Mouse (Mus musculus): ENCODE results near the gene Ptpn20. TPM values are rescaled to one million over a fixed set of nuclear protein-coding genes. Genes with fewer than 3 reads are reported as not detected.

Ptpn20 gene
- 0.04 TPM in 2 replicates for polyA plus RNA-seq (2015; fragmentation: Nextera tagmentation; extraction: Ambion mirVana)

DNA sequence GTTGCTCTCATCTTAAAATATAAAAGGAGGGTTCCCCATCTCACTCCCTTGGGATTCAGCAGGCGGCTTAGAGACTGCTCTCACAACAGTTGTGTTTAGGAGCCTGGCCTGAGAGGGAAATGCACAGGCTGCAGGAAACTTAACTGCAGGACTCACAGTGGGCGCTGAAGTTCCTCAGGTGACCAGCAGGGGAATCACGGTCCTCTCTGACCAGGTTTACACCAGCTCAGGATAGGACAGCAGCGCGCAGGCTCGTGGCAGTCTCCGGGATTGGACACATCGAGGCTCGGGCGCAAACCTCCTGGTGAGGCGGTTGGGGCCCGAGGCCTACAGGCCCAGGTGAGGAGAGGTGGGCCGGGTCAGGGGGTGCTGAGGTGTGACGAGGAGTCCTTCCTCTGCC is at the start of gene Ptpn20:
Ptpn20 (plus strand) TSS at position 257 of the 400 bp plus-strand sequence.
- no peak for ATAC-seq
- H3K9me3 ChIP-seq (ENCODE audit: control insufficient read depth) = no peaks in the 10 kb centered on the region
- 77% methylated on average over 14 of the region's 14 CpGs for WGBS
- peak; percentile 52 for TF ChIP-seq CTCF (IDR thresholded peaks at IDR 0.05; ENCODE audit: low read depth)
- no peak within 1 kb of the TSS for H3K4me3 ChIP-seq (ENCODE audit: low read depth, low read length)
- H3K4me1 ChIP-seq (replicated peaks; ENCODE audit: control insufficient read depth, insufficient read depth, low read length) = no peaks in the 10 kb centered on the region
- H3K27me3 ChIP-seq (replicated peaks; ENCODE audit: control insufficient read depth, insufficient read depth, low read length) = no peaks in the 10 kb centered on the region
- no peak within 1 kb of the TSS for H3K9ac ChIP-seq (ENCODE audit: low read depth, low read length)
- no peaks in the 10 kb centered on the region for H3K36me3 ChIP-seq (ENCODE audit: control insufficient read depth, insufficient read depth)
- H3K4me2 ChIP-seq (replicated peaks; ENCODE audit: low read depth) = no peak within 1 kb of the TSS
- no peak within 1 kb of the TSS for H3K27ac ChIP-seq (ENCODE audit: low read depth, low read length)

DNA sequence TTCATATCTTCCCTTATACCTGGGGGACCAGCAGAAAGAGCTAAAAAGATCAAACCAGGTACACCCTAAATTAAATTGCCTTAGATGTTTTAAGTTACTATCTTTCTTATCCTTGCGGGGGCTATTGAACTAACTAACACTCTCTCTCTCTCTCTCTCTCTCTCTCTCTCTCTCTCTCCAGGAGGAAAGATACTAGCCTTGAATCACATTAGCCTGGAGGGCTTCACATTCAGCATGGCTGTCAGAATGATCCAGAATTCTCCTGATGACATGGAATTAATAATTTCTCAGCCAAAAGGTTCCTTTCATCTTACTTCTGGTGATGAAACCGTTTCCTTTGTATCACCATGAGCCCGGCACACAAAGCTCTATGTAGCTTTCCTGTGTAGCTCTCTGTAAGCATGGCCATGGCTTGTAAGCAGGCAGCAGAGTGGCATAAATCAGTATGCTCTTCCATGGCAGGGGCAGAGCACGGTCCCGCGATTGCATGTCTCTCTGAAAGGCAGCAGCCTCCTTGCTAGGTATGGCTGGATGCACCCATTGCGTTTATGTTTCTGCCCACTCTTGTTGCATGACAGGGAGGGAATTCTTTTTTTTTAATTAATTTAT is 49.3 kb upstream of the Ptpn20 start:
- Histone ChIP-seq H3K4me3 (ENCODE audit: low read depth, low read length) (no peak overlapping the region), H3K36me3 (ENCODE audit: control insufficient read depth, insufficient read depth) (no peaks in the 10 kb centered on the region), H3K4me1 (replicated peaks; ENCODE audit: control insufficient read depth, insufficient read depth, low read length) (no peaks in the 10 kb centered on the region), H3K9ac (ENCODE audit: low read depth, low read length) (no peak overlapping the region), H3K9me3 (ENCODE audit: control insufficient read depth) (no peaks in the 10 kb centered on the region), H3K27me3 (replicated peaks; ENCODE audit: control insufficient read depth, insufficient read depth, low read length) (no peaks in the 10 kb centered on the region), H3K4me2 (replicated peaks; ENCODE audit: low read depth) (no peak overlapping the region), H3K27ac (ENCODE audit: low read depth, low read length) (no peak overlapping the region)
- no peak for TF ChIP-seq CTCF (IDR thresholded peaks at IDR 0.05; ENCODE audit: low read depth)
- 82% methylated on average over 7 of the region's 7 CpGs for WGBS
- no peak for ATAC-seq

DNA sequence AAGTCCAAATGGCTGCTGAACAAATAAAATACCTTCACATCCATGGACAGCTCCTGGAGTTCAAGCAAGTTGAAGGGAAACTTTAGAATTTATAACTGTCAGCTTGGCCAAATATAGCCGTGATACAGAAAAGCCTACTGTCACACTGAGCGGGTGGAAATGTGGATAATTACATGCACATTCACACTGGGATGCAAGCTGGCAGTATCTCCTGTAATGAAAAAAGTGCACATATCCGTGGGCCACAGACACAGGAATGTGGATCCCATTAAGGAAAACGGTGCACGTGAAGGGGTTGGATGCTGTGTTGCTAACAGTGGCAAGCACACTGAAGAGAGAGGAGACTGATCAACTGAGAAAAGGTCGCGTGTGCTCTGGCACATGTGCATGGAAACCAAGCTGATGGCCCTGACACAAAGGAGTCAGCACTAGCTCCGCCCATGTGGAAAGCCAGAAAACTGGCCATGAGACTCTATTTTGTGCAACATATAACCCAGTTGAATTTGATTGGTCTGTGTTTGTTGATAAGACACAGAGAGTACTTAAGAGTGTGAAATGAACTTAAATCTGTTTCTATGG is 43.4 kb upstream of the Ptpn20 start:
- no peak overlapping the region for H3K27ac ChIP-seq (ENCODE audit: low read depth, low read length)
- no peaks in the 10 kb centered on the region for H3K4me1 ChIP-seq (replicated peaks; ENCODE audit: control insufficient read depth, insufficient read depth, low read length)
- H3K4me2 ChIP-seq (replicated peaks; ENCODE audit: low read depth) = no peak overlapping the region
- no peaks in the 10 kb centered on the region for H3K36me3 ChIP-seq (ENCODE audit: control insufficient read depth, insufficient read depth)
- H3K9ac ChIP-seq (ENCODE audit: low read depth, low read length) = no peak overlapping the region
- no peaks in the 10 kb centered on the region for H3K9me3 ChIP-seq (ENCODE audit: control insufficient read depth)
- no peak for TF ChIP-seq CTCF (IDR thresholded peaks at IDR 0.05; ENCODE audit: low read depth)
- no peaks in the 10 kb centered on the region for H3K27me3 ChIP-seq (replicated peaks; ENCODE audit: control insufficient read depth, insufficient read depth, low read length)
- WGBS = 75% methylated on average over 8 of the region's 8 CpGs
- H3K4me3 ChIP-seq (ENCODE audit: low read depth, low read length) = no peak overlapping the region
- no peak for ATAC-seq

GRCm38 (mm10) chr14:33548650-33549049 is 40.4 kb upstream of the Ptpn20 start:
- H3K4me1 ChIP-seq (replicated peaks; ENCODE audit: control insufficient read depth, insufficient read depth, low read length) = no peaks in the 10 kb centered on the region
- H3K9me3 ChIP-seq (ENCODE audit: control insufficient read depth) = no peaks in the 10 kb centered on the region
- H3K27ac ChIP-seq (ENCODE audit: low read depth, low read length) = no peak overlapping the region
- H3K4me3 ChIP-seq (ENCODE audit: low read depth, low read length) = no peak overlapping the region
- no peaks in the 10 kb centered on the region for H3K36me3 ChIP-seq (ENCODE audit: control insufficient read depth, insufficient read depth)
- 65% methylated on average over 3 of the region's 3 CpGs for WGBS
- no peak for TF ChIP-seq CTCF (IDR thresholded peaks at IDR 0.05; ENCODE audit: low read depth)
- no peak overlapping the region for H3K4me2 ChIP-seq (replicated peaks; ENCODE audit: low read depth)
- ATAC-seq = no peak
- H3K27me3 ChIP-seq (replicated peaks; ENCODE audit: control insufficient read depth, insufficient read depth, low read length) = no peaks in the 10 kb centered on the region
- no peak overlapping the region for H3K9ac ChIP-seq (ENCODE audit: low read depth, low read length)

- Histone ChIP-seq H3K9ac (ENCODE audit: low read depth, low read length) (no peak overlapping the region), H3K36me3 (ENCODE audit: control insufficient read depth, insufficient read depth) (no peaks in the 10 kb centered on the region), H3K4me2 (replicated peaks; ENCODE audit: low read depth) (no peak overlapping the region), H3K9me3 (ENCODE audit: control insufficient read depth) (no peaks in the 10 kb centered on the region), H3K27ac (ENCODE audit: low read depth, low read length) (no peak overlapping the region), H3K4me1 (replicated peaks; ENCODE audit: control insufficient read depth, insufficient read depth, low read length) (no peaks in the 10 kb centered on the region), H3K4me3 (ENCODE audit: low read depth, low read length) (no peak overlapping the region), H3K27me3 (replicated peaks; ENCODE audit: control insufficient read depth, insufficient read depth, low read length) (no peaks in the 10 kb centered on the region)
- WGBS = 61% methylated on average over 6 of the region's 6 CpGs
- TF ChIP-seq CTCF (IDR thresholded peaks at IDR 0.05; ENCODE audit: low read depth) = no peak
- ATAC-seq = no peak
Observed at GRCm38 (mm10) chr14:33549856-33550255, 39.2 kb upstream of the Ptpn20 start.

DNA sequence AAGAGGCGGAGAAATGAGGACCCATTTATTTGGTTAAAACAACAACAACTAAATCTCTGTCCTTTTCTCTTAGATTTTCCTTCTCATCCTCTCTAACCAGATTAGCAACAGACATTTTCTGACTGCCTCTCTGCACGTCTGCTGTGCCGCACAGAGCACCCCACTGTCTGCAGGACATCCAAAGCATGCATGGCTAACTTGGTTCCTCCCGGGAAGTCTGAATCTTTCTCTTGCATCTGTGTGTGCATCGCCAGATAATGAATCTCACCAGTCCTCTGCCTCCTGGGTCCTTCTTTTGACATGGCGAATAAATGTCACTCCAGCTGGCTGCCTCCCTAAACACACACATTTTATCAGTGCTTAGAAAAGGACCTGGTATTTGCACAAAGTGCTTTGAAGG is 18.3 kb upstream of the Ptpn20 start:
- no peak overlapping the region for H3K4me3 ChIP-seq (ENCODE audit: low read depth, low read length)
- H3K27ac ChIP-seq (ENCODE audit: low read depth, low read length) = no peak overlapping the region
- no peaks in the 10 kb centered on the region for H3K4me1 ChIP-seq (replicated peaks; ENCODE audit: control insufficient read depth, insufficient read depth, low read length)
- H3K36me3 ChIP-seq (ENCODE audit: control insufficient read depth, insufficient read depth) = no peaks in the 10 kb centered on the region
- H3K9me3 ChIP-seq (ENCODE audit: control insufficient read depth) = no peaks in the 10 kb centered on the region
- no peak for TF ChIP-seq CTCF (IDR thresholded peaks at IDR 0.05; ENCODE audit: low read depth)
- H3K4me2 ChIP-seq (replicated peaks; ENCODE audit: low read depth) = no peak overlapping the region
- no peak for ATAC-seq
- H3K27me3 ChIP-seq (replicated peaks; ENCODE audit: control insufficient read depth, insufficient read depth, low read length) = no peaks in the 10 kb centered on the region
- no peak overlapping the region for H3K9ac ChIP-seq (ENCODE audit: low read depth, low read length)
- 41% methylated on average over 6 of the region's 6 CpGs for WGBS
